11 mouse cellular contexts compared by ENCODE assay signal in genomic region chrX:77417766-77418165, GRCm38 (mm10).
DNase-seq lines count a peak whose midpoint lies in the region; ATAC-seq and TF ChIP-seq lines count a peak whose summit lies in the region.
"Had no signal": no experiment of that assay in that cellular context is flagged by ENCODE, and none has a peak within 500 bp of the region (broad histone marks: within the 10 kb centered on the region; RNA-seq: fewer than 3 reads in every experiment).

No protein-coding gene starts in this region.

- ATAC-seq in kidney, postnatal 0 days (replicated peaks; ENCODE audit: low FRiP score, low read depth): no peak
- no peak for ATAC-seq in kidney, embryonic 14.5 days (ENCODE audit: low FRiP score, low TSS enrichment)
- no peak for ATAC-seq in forebrain, embryonic 12.5 days (ENCODE audit: low FRiP score)
- ATAC-seq: intestine, embryonic 15.5 days had no signal

- no peak overlapping the region for H3K27ac ChIP-seq in kidney, postnatal 0 days
- no peak overlapping the region for H3K27ac ChIP-seq in kidney, embryonic 14.5 days (ENCODE audit: low read depth, low read length)
- no peak overlapping the region for H3K27ac ChIP-seq in forebrain, embryonic 12.5 days
- H3K27ac ChIP-seq: intestine, embryonic 15.5 days; macrophage had no signal

- no peak overlapping the region for H3K9ac ChIP-seq in kidney, postnatal 0 days (ENCODE audit: low read depth, low read length)
- no peak overlapping the region for H3K9ac ChIP-seq in kidney, embryonic 14.5 days (ENCODE audit: low read depth, low read length)
- no peak overlapping the region for H3K9ac ChIP-seq in forebrain, embryonic 12.5 days
- H3K9ac ChIP-seq: intestine, embryonic 15.5 days had no signal

- no peak overlapping the region for H3K4me2 ChIP-seq in kidney, postnatal 0 days (ENCODE audit: low read length)
- no peak overlapping the region for H3K4me2 ChIP-seq in kidney, embryonic 14.5 days (replicated peaks; ENCODE audit: low read depth, low read length)
- H3K4me2 ChIP-seq in forebrain, embryonic 12.5 days: no peak overlapping the region
- H3K4me2 ChIP-seq: intestine, embryonic 15.5 days had no signal

- no peaks in the 10 kb centered on the region for H3K4me1 ChIP-seq in kidney, postnatal 0 days (replicated peaks; ENCODE audit: insufficient read depth, low read length)
- H3K4me1 ChIP-seq in kidney, embryonic 14.5 days (ENCODE audit: control insufficient read depth, insufficient read depth, low read length): no peaks in the 10 kb centered on the region
- H3K4me1 ChIP-seq in forebrain, embryonic 12.5 days: no peaks in the 10 kb centered on the region
- H3K4me1 ChIP-seq: intestine, embryonic 15.5 days had no signal

- no peaks in the 10 kb centered on the region for H3K9me3 ChIP-seq in kidney, postnatal 0 days (replicated peaks; ENCODE audit: low read length)
- H3K9me3 ChIP-seq in kidney, embryonic 14.5 days (ENCODE audit: control insufficient read depth, low read length): no peaks in the 10 kb centered on the region
- H3K9me3 ChIP-seq in forebrain, embryonic 12.5 days: no peaks in the 10 kb centered on the region
- H3K9me3 ChIP-seq: intestine, embryonic 15.5 days had no signal

- TF ChIP-seq CTCF in kidney, postnatal 0 days (IDR thresholded peaks at IDR 0.05; ENCODE audit: low read depth): peak; percentile 50

- no peaks in the 10 kb centered on the region for H3K27me3 ChIP-seq in kidney, postnatal 0 days (ENCODE audit: insufficient read depth, low read length)
- no peaks in the 10 kb centered on the region for H3K27me3 ChIP-seq in kidney, embryonic 14.5 days (ENCODE audit: control insufficient read depth, insufficient read depth, low read length)
- H3K27me3 ChIP-seq in forebrain, embryonic 12.5 days: no peaks in the 10 kb centered on the region
- H3K27me3 ChIP-seq: intestine, embryonic 15.5 days had no signal

- H3K4me3 ChIP-seq in kidney, postnatal 0 days (replicated peaks; ENCODE audit: low read depth, low read length): no peak overlapping the region
- no peak overlapping the region for H3K4me3 ChIP-seq in kidney, embryonic 14.5 days (ENCODE audit: low read length)
- no peak overlapping the region for H3K4me3 ChIP-seq in forebrain, embryonic 12.5 days (replicated peaks)
- H3K4me3 ChIP-seq: intestine, embryonic 15.5 days had no signal

- no peak for DNase-seq in kidney, postnatal 0 days (ENCODE audit: low spot score)
- peak; percentile 33 for DNase-seq in 3T3-L1 (ENCODE audit: low read depth, low spot score)
- peak; percentile 14 for DNase-seq in 416B (ENCODE audit: low read depth)
- peak; percentile 15 to 60 for DNase-seq in kidney, postnatal 36 days
- DNase-seq in right cerebral cortex, adult 18-20 months: no peak
- DNase-seq: cerebellum, adult 9-11 months; right cerebral cortex, postnatal 25 days had no signal

- no peaks in the 10 kb centered on the region for H3K36me3 ChIP-seq in kidney, postnatal 0 days (ENCODE audit: insufficient read depth, low read length)
- H3K36me3 ChIP-seq in kidney, embryonic 14.5 days (ENCODE audit: control insufficient read depth, insufficient read depth, low read length): no peaks in the 10 kb centered on the region
- no peaks in the 10 kb centered on the region for H3K36me3 ChIP-seq in forebrain, embryonic 12.5 days (replicated peaks)
- H3K36me3 ChIP-seq: intestine, embryonic 15.5 days had no signal

Comparison
In these comparisons a context has a peak if more than half of its experiments do, and no peak if none do; other contexts are left out.
1. DNase-seq: peak in 3T3-L1 (single experiment), 416B (single experiment) and kidney, postnatal 36 days (2 of 2); none in kidney, postnatal 0 days (single experiment) and right cerebral cortex, adult 18-20 months (single experiment).